ENCODE assay signal across 8 mouse cellular contexts in the genomic region with DNA sequence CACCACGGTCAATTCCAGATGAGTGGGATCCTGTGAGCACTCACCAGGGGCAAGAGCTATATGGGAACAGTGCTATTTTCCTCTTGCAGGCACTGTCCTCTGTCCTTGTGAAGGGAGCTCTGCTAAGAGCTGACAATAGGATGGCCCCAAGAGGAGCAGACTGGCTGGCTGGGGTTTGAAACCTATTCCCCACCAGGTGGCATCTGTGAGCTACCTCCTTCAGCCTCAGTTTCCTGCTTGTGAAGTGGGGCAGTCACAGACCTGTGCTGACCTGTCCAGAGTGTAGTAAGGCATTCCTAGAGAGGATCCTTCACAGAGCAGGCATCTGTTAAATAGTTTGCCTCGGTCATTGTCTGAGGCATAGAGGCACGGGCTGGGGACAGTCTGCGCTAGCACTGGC.
DNase-seq lines count a peak whose midpoint lies in the region; ATAC-seq and TF ChIP-seq lines count a peak whose summit lies in the region.

No protein-coding gene starts in this region.

- TF ChIP-seq EP300 in liver, postnatal 0 days (IDR thresholded peaks at IDR 0.05; ENCODE audit: low read depth), result no peak

- 67% methylated on average over 4 of the region's 4 CpGs for WGBS in lung, embryonic 14.5 days
- 62% methylated on average over 4 of the region's 4 CpGs for WGBS in liver, postnatal 0 days (ENCODE audit: insufficient replicate concordance)

- DNase-seq in cerebellum, postnatal 14 days, result peak; percentile 48 to 58
- DNase-seq in lung, embryonic 14.5 days, result peak; percentile 26
- DNase-seq in lung, postnatal 4 days, result no peak
- DNase-seq in liver, postnatal 0 days, result no peak
- DNase-seq in ovary, postnatal 14 days (ENCODE audit: low spot score), result no peak
- no peak for DNase-seq in right cerebral cortex, postnatal 36 days (ENCODE audit: low spot score in 2 of 2)

- no peak overlapping the region for H3K27ac ChIP-seq in lung, embryonic 14.5 days (ENCODE audit: low read depth)
- no peak overlapping the region for H3K27ac ChIP-seq in cortical plate, adult 2 months (ENCODE audit: insufficient read depth, low read length)
- no peak overlapping the region for H3K27ac ChIP-seq in liver, postnatal 0 days (ENCODE audit: low read depth)

- H3K4me2 ChIP-seq in lung, embryonic 14.5 days, result no peak overlapping the region
- no peak overlapping the region for H3K4me2 ChIP-seq in liver, postnatal 0 days (ENCODE audit: low read depth, low read length)

- TF ChIP-seq POLR2A in cortical plate, adult 2 months (IDR thresholded peaks at IDR 0.05; ENCODE audit: extremely low read depth, insufficient read depth, low read length), result no peak

- H3K9ac ChIP-seq in lung, embryonic 14.5 days, result no peak overlapping the region
- H3K9ac ChIP-seq in liver, postnatal 0 days (replicated peaks), result no peak overlapping the region

- peak; percentile 65 for TF ChIP-seq CTCF in lung, embryonic 14.5 days (IDR thresholded peaks at IDR 0.05; ENCODE audit: low read depth)
- peak; percentile 53 for TF ChIP-seq CTCF in cortical plate, adult 2 months (IDR thresholded peaks at IDR 0.05; ENCODE audit: extremely low read depth, insufficient read depth, low read length)
- TF ChIP-seq CTCF in liver, postnatal 0 days (IDR thresholded peaks at IDR 0.05; ENCODE audit: low read depth), result peak; percentile 64

- H3K4me1 ChIP-seq in lung, embryonic 14.5 days (ENCODE audit: insufficient read depth), result no peaks in the 10 kb centered on the region
- H3K4me1 ChIP-seq in cortical plate, adult 2 months (ENCODE audit: control insufficient read depth, insufficient read depth, low read length), result no peaks in the 10 kb centered on the region
- H3K4me1 ChIP-seq in liver, postnatal 0 days (ENCODE audit: insufficient read depth), result no peaks in the 10 kb centered on the region

- no peak for ATAC-seq in cerebellum, adult (ENCODE audit: insufficient number of reproducible peaks, low FRiP score, low TSS enrichment)
- ATAC-seq in lung, embryonic 14.5 days (ENCODE audit: insufficient read depth), result no peak
- no peak for ATAC-seq in liver, postnatal 0 days

- no peaks in the 10 kb centered on the region for H3K9me3 ChIP-seq in lung, embryonic 14.5 days (ENCODE audit: low read depth, low read length)
- H3K9me3 ChIP-seq in liver, postnatal 0 days (ENCODE audit: low read length), result no peaks in the 10 kb centered on the region

- no peaks in the 10 kb centered on the region for H3K27me3 ChIP-seq in lung, embryonic 14.5 days (ENCODE audit: insufficient read depth, low read length)
- no peaks in the 10 kb centered on the region for H3K27me3 ChIP-seq in liver, postnatal 0 days (ENCODE audit: insufficient read depth, low read length)

- H3K4me3 ChIP-seq in lung, embryonic 14.5 days (ENCODE audit: low read depth, low read length), result no peak overlapping the region
- H3K4me3 ChIP-seq in cortical plate, adult 2 months (ENCODE audit: insufficient read depth, low read length), result no peak overlapping the region
- H3K4me3 ChIP-seq in liver, postnatal 0 days (ENCODE audit: low read depth, low read length), result no peak overlapping the region

- H3K36me3 ChIP-seq in lung, embryonic 14.5 days (ENCODE audit: insufficient read depth), result no peaks in the 10 kb centered on the region
- no peaks in the 10 kb centered on the region for H3K36me3 ChIP-seq in liver, postnatal 0 days (replicated peaks; ENCODE audit: insufficient read depth, low read length)

Comparison
In these comparisons a context has a peak if more than half of its experiments do, and no peak if none do; other contexts are left out.
1. DNase-seq: peak in cerebellum, postnatal 14 days (2 of 2) and lung, embryonic 14.5 days (single experiment); none in lung, postnatal 4 days (0 of 2), liver, postnatal 0 days (single experiment), ovary, postnatal 14 days (single experiment) and right cerebral cortex, postnatal 36 days (0 of 2).
2. Peak in every context shown above with its lines, with median percentiles within 50 percentile points of each other: CTCF ChIP-seq.